22 mouse cellular contexts compared by ENCODE assay signal in the genomic region with DNA sequence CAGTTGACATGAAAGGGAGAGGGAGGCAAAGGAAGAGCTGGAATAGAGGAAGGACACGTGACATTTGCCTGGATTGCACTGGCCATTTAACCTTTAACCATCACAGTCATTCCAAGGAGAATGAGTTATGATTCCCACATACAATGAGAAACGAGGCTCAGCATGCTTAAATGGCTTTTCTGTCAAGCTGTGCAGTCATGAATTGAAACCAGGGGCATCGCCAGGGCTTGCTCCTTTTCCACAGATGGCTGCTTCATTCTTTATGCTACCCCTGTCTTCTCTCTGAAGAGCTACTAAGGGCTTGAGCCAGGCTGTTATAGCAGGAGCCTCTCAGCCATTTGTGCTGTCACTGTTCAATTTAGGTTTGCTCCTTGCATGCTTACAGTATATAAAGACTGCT. TPM values are rescaled to one million over a fixed set of nuclear protein-coding genes. Genes with fewer than 3 reads are reported as not detected.
DNase-seq lines count a peak whose midpoint lies in the region; ATAC-seq and TF ChIP-seq lines count a peak whose summit lies in the region.
"Had no signal": no experiment of that assay in that cellular context is flagged by ENCODE, and none has a peak within 500 bp of the region (broad histone marks: within the 10 kb centered on the region; RNA-seq: fewer than 3 reads in every experiment).

No protein-coding gene starts in this region.

- no peak overlapping the region for H3K4me2 ChIP-seq in forebrain, postnatal 0 days (ENCODE audit: low read depth)
- no peak overlapping the region for H3K4me2 ChIP-seq in forebrain, embryonic 12.5 days
- no peak overlapping the region for H3K4me2 ChIP-seq in midbrain, postnatal 0 days (ENCODE audit: low read depth, low read length, poor library complexity, severe bottlenecking)
- no peak overlapping the region for H3K4me2 ChIP-seq in midbrain, embryonic 11.5 days
- H3K4me2 ChIP-seq in neural tube, embryonic 12.5 days (replicated peaks) = no peak overlapping the region
- H3K4me2 ChIP-seq: embryonic facial prominence, embryonic 12.5 days; heart, embryonic 11.5 days; liver, embryonic 15.5 days; lung, embryonic 15.5 days had no signal

- peak; percentile 38; the same call in 1 of the 2 replicates for ATAC-seq in forebrain, postnatal 0 days
- no peak for ATAC-seq in forebrain, embryonic 12.5 days (ENCODE audit: low FRiP score)
- ATAC-seq in midbrain, postnatal 0 days (ENCODE audit: low FRiP score) = no peak
- no peak for ATAC-seq in midbrain, embryonic 11.5 days (ENCODE audit: low FRiP score)
- peak; percentile 89 for ATAC-seq in neural tube, embryonic 12.5 days (ENCODE audit: low FRiP score, low read depth)

- H3K36me3 ChIP-seq in forebrain, postnatal 0 days (ENCODE audit: insufficient read depth) = no peaks in the 10 kb centered on the region
- no peaks in the 10 kb centered on the region for H3K36me3 ChIP-seq in forebrain, embryonic 12.5 days (replicated peaks)
- H3K36me3 ChIP-seq in midbrain, postnatal 0 days (ENCODE audit: insufficient read depth, low read length) = no peaks in the 10 kb centered on the region
- no peaks in the 10 kb centered on the region for H3K36me3 ChIP-seq in midbrain, embryonic 11.5 days (ENCODE audit: control insufficient read depth, insufficient read depth, low read length)
- H3K36me3 ChIP-seq in neural tube, embryonic 12.5 days = no peaks in the 10 kb centered on the region
- H3K36me3 ChIP-seq: embryonic facial prominence, embryonic 12.5 days; limb, embryonic 10.5 days; liver, embryonic 15.5 days; lung, embryonic 15.5 days had no signal

- DNase-seq in forebrain, postnatal 0 days = no peak
- peak; percentile 2 for DNase-seq in midbrain, postnatal 0 days (ENCODE audit: low spot score)
- no peak for DNase-seq in midbrain, embryonic 11.5 days (ENCODE audit: low spot score, missing footprints)
- no peak for DNase-seq in B cell, adult 2 months
- no peak for DNase-seq in frontal cortex, postnatal 10 days (ENCODE audit: low spot score in 2 of 2)
- DNase-seq: adrenal gland, postnatal 10 days; cerebellum, adult 2 months; gastrocnemius, postnatal 14 days; heart, adult 11 months; kidney, adult 2 months; kidney, postnatal 10 days; liver; lung, postnatal 4 days; right cerebral cortex, postnatal 14 days had no signal

- no peaks in the 10 kb centered on the region for H3K4me1 ChIP-seq in forebrain, postnatal 0 days (ENCODE audit: insufficient read depth)
- no peaks in the 10 kb centered on the region for H3K4me1 ChIP-seq in forebrain, embryonic 12.5 days
- no peaks in the 10 kb centered on the region for H3K4me1 ChIP-seq in midbrain, postnatal 0 days (ENCODE audit: insufficient read depth, low read length)
- no peaks in the 10 kb centered on the region for H3K4me1 ChIP-seq in midbrain, embryonic 11.5 days (ENCODE audit: control insufficient read depth, insufficient read depth, low read length)
- peaks cover 9% of the 10 kb centered on the region for H3K4me1 ChIP-seq in neural tube, embryonic 12.5 days
- H3K4me1 ChIP-seq: embryonic facial prominence, embryonic 12.5 days; limb, embryonic 10.5 days; liver, embryonic 15.5 days; lung, embryonic 15.5 days had no signal

- WGBS in forebrain, postnatal 0 days = 49% methylated on average over 3 of the region's 3 CpGs
- WGBS in forebrain, embryonic 12.5 days = 46% methylated on average over 3 of the region's 3 CpGs
- WGBS in midbrain, postnatal 0 days = 30% methylated on average over 3 of the region's 3 CpGs
- 39% methylated on average over 3 of the region's 3 CpGs for WGBS in midbrain, embryonic 11.5 days
- 21% methylated on average over 3 of the region's 3 CpGs for WGBS in neural tube, embryonic 12.5 days

- H3K27ac ChIP-seq in forebrain, postnatal 0 days (ENCODE audit: low read depth, low read length) = no peak overlapping the region
- H3K27ac ChIP-seq in forebrain, embryonic 12.5 days = no peak overlapping the region
- H3K27ac ChIP-seq in midbrain, postnatal 0 days (ENCODE audit: low read depth, low read length) = no peak overlapping the region
- H3K27ac ChIP-seq in midbrain, embryonic 11.5 days (ENCODE audit: low read depth, low read length) = no peak overlapping the region
- no peak overlapping the region for H3K27ac ChIP-seq in neural tube, embryonic 12.5 days
- H3K27ac ChIP-seq: embryonic facial prominence, embryonic 12.5 days; limb, embryonic 10.5 days; liver, embryonic 15.5 days; lung, embryonic 15.5 days; stomach, postnatal 0 days had no signal

- H3K9me3 ChIP-seq in forebrain, postnatal 0 days (ENCODE audit: low read length) = no peaks in the 10 kb centered on the region
- no peaks in the 10 kb centered on the region for H3K9me3 ChIP-seq in forebrain, embryonic 12.5 days
- H3K9me3 ChIP-seq in midbrain, postnatal 0 days (ENCODE audit: low read length) = no peaks in the 10 kb centered on the region
- no peaks in the 10 kb centered on the region for H3K9me3 ChIP-seq in midbrain, embryonic 11.5 days (ENCODE audit: control insufficient read depth, low read length)
- H3K9me3 ChIP-seq in neural tube, embryonic 12.5 days = no peaks in the 10 kb centered on the region
- H3K9me3 ChIP-seq: embryonic facial prominence, embryonic 12.5 days; limb, embryonic 10.5 days; liver, embryonic 15.5 days; lung, embryonic 15.5 days had no signal

- no peak overlapping the region for H3K9ac ChIP-seq in forebrain, postnatal 0 days
- no peak overlapping the region for H3K9ac ChIP-seq in forebrain, embryonic 12.5 days
- no peak overlapping the region for H3K9ac ChIP-seq in midbrain, postnatal 0 days (replicated peaks; ENCODE audit: low read length, poor library complexity, severe bottlenecking)
- H3K9ac ChIP-seq in midbrain, embryonic 11.5 days (ENCODE audit: low read length) = no peak overlapping the region
- H3K9ac ChIP-seq in neural tube, embryonic 12.5 days = no peak overlapping the region
- H3K9ac ChIP-seq: embryonic facial prominence, embryonic 12.5 days; liver, embryonic 15.5 days; lung, embryonic 15.5 days had no signal

- no peak for TF ChIP-seq CTCF in forebrain, postnatal 0 days (IDR thresholded peaks at IDR 0.05; ENCODE audit: low read depth)
- no peak for TF ChIP-seq CTCF in midbrain, postnatal 0 days (IDR thresholded peaks at IDR 0.05)

- no peak overlapping the region for H3K4me3 ChIP-seq in forebrain, postnatal 0 days (ENCODE audit: low read depth, low read length)
- H3K4me3 ChIP-seq in forebrain, embryonic 12.5 days (replicated peaks) = no peak overlapping the region
- H3K4me3 ChIP-seq in midbrain, postnatal 0 days (ENCODE audit: low read depth, low read length) = no peak overlapping the region
- no peak overlapping the region for H3K4me3 ChIP-seq in midbrain, embryonic 11.5 days (ENCODE audit: low read depth, low read length)
- H3K4me3 ChIP-seq in neural tube, embryonic 12.5 days = no peak overlapping the region
- H3K4me3 ChIP-seq: embryonic facial prominence, embryonic 12.5 days; limb, embryonic 10.5 days; liver, embryonic 15.5 days; lung, embryonic 15.5 days had no signal

- no peaks in the 10 kb centered on the region for H3K27me3 ChIP-seq in forebrain, postnatal 0 days (ENCODE audit: insufficient read depth, low read length)
- H3K27me3 ChIP-seq in forebrain, embryonic 12.5 days = no peaks in the 10 kb centered on the region
- H3K27me3 ChIP-seq in midbrain, postnatal 0 days (ENCODE audit: insufficient read depth, low read length) = no peaks in the 10 kb centered on the region
- no peaks in the 10 kb centered on the region for H3K27me3 ChIP-seq in midbrain, embryonic 11.5 days (ENCODE audit: control insufficient read depth, insufficient read depth, low read length)
- H3K27me3 ChIP-seq in neural tube, embryonic 12.5 days (replicated peaks) = no peaks in the 10 kb centered on the region
- H3K27me3 ChIP-seq: embryonic facial prominence, embryonic 12.5 days; liver, embryonic 15.5 days; lung, embryonic 15.5 days had no signal

RNA-seq across cellular contexts. Expression of a gene that starts 57.3 kb away (rescaled TPM):
- total RNA-seq in forebrain, postnatal 0 days (2014; rRNA removed) = 6.9 and 7.6 TPM in 2 replicates
- 10.7 and 11.8 TPM in 2 replicates for polyA plus RNA-seq in forebrain, postnatal 0 days (2015; fragmentation: Nextera tagmentation; extraction: Ambion mirVana)
- polyA plus RNA-seq in forebrain, embryonic 12.5 days (2016; fragmentation: Nextera tagmentation; extraction: Ambion mirVana) = 34.6 and 36.2 TPM in 2 replicates
- total RNA-seq in midbrain, postnatal 0 days (2014; rRNA removed) = 2.8 and 3.9 TPM in 2 replicates
- 6.7 and 9.0 TPM in 2 replicates for polyA plus RNA-seq in midbrain, postnatal 0 days (2015; fragmentation: Nextera tagmentation; extraction: Ambion mirVana)
- polyA plus RNA-seq in midbrain, embryonic 11.5 days (2014; fragmentation: Nextera tagmentation; extraction: Ambion mirVana) = 44.1 and 47.8 TPM in 2 replicates
- polyA plus RNA-seq in neural tube, embryonic 12.5 days (2016; fragmentation: Nextera tagmentation; extraction: Ambion mirVana) = 21.8 and 26.0 TPM in 2 replicates

RNA-seq across cellular contexts. Expression of a gene that starts 57.6 kb away (rescaled TPM):
- total RNA-seq in forebrain, postnatal 0 days (2014; rRNA removed) = 15.5 and 18.6 TPM in 2 replicates
- 13.8 and 17.8 TPM in 2 replicates for polyA plus RNA-seq in forebrain, postnatal 0 days (2015; fragmentation: Nextera tagmentation; extraction: Ambion mirVana)
- 23.7 and 24.1 TPM in 2 replicates for polyA plus RNA-seq in forebrain, embryonic 12.5 days (2016; fragmentation: Nextera tagmentation; extraction: Ambion mirVana)
- total RNA-seq in midbrain, postnatal 0 days (2014; rRNA removed) = 9.5 and 16.6 TPM in 2 replicates
- 16.1 and 16.6 TPM in 2 replicates for polyA plus RNA-seq in midbrain, postnatal 0 days (2015; fragmentation: Nextera tagmentation; extraction: Ambion mirVana)
- polyA plus RNA-seq in midbrain, embryonic 11.5 days (2014; fragmentation: Nextera tagmentation; extraction: Ambion mirVana) = 30.1 and 31.2 TPM in 2 replicates
- 23.7 and 28.0 TPM in 2 replicates for polyA plus RNA-seq in neural tube, embryonic 12.5 days (2016; fragmentation: Nextera tagmentation; extraction: Ambion mirVana)

Comparison
In these comparisons a context has a peak if more than half of its experiments do, and no peak if none do; other contexts are left out.
1. ATAC-seq: peak in forebrain, postnatal 0 days (single experiment) and neural tube, embryonic 12.5 days (single experiment); none in forebrain, embryonic 12.5 days (single experiment), midbrain, postnatal 0 days (single experiment) and midbrain, embryonic 11.5 days (single experiment).